Mouse (Mus musculus) limb, embryonic 11.5 days (tissue): ENCODE data around the gene Zfp354a. TPM values are rescaled to one million over a fixed set of nuclear protein-coding genes. Genes with fewer than 3 reads are reported as not detected.

Experiments used
- ATAC-seq: fragments of 200-750 bp; cut with Nextera tagmentation; 2 replicates; pipeline ENCODE4 v1.8.0; 2017; ENCODE audit warnings: low read depth; ENCODE audit not compliant: insufficient number of reproducible peaks, low FRiP score, low TSS enrichment
- DNase-seq: peaks from one replicate; pipeline ENCODE4 v3.0.0-alpha.2; 2015; ENCODE audit warnings: low spot score
- H3K27ac ChIP-seq: fragments of 300-500 bp; sonication (generic); replicated peaks from 2 replicates; pipeline ENCODE4 v1.5.1; 2014; ENCODE audit warnings: low read depth, mild to moderate bottlenecking, low read length
- H3K27me3 ChIP-seq: fragments of 300-500 bp; sonication (generic); 2 replicates; pipeline ENCODE4 v1.6.1; 2014; ENCODE audit warnings: mild to moderate bottlenecking, low read length, mixed read lengths; ENCODE audit not compliant: control insufficient read depth, insufficient read depth
- H3K36me3 ChIP-seq: fragments of 300-500 bp; sonication (generic); 2 replicates; pipeline ENCODE4 v1.6.1; 2014; ENCODE audit warnings: mild to moderate bottlenecking, low read length, moderate library complexity, mixed read lengths; ENCODE audit not compliant: control insufficient read depth, insufficient read depth
- H3K4me1 ChIP-seq: fragments of 300-500 bp; sonication (generic); 2 replicates; pipeline ENCODE4 v1.6.1; 2014; ENCODE audit warnings: low read length, mixed read lengths; ENCODE audit not compliant: control insufficient read depth, insufficient read depth
- H3K4me2 ChIP-seq: fragments of 300-500 bp; sonication (generic); 2 replicates; pipeline ENCODE4 v1.6.1; 2014; ENCODE audit warnings: low read depth, mild to moderate bottlenecking, moderate library complexity; ENCODE audit not compliant: severe bottlenecking
- H3K4me3 ChIP-seq: fragments of 300-500 bp; sonication (generic); 2 replicates; pipeline ENCODE4 v1.5.1; 2014; ENCODE audit warnings: low read depth, low read length
- H3K9ac ChIP-seq: fragments of 300-500 bp; sonication (generic); 2 replicates; pipeline ENCODE4 v1.6.1; 2014; ENCODE audit warnings: mild to moderate bottlenecking, low read length
- H3K9me3 ChIP-seq: fragments of 300-500 bp; sonication (generic); 2 replicates; pipeline ENCODE4 v1.6.1; 2016; ENCODE audit warnings: low read length; ENCODE audit not compliant: control insufficient read depth
- WGBS: fragments of 180-500 bp; shearing (Covaris S2); extraction: QIAGEN DNeasy Blood & Tissue Kit; methylation state at CpG from one replicate; pipeline ENCODE4 v1.1.7; 2014; 5-methylcytosine and 5-hydroxymethylcytosine counted together
- polyA plus RNA-seq: library from polyadenylated mRNA; unstranded; fragments of >200 nt; fragmentation: Nextera tagmentation; extraction: Ambion mirVana; gene quantifications from 2 replicates; pipeline ENCODE4 v1.2.1, GENCODE M21; 2014

Gene Zfp354a
- polyA plus RNA-seq, 1 experiment from 2014 or later, result 9.4 TPM

GRCm38 (mm10) chr11:51084527-51084926 is 25.5 kb downstream of the Zfp354a start:
- H3K4me3 ChIP-seq, result no peak overlapping the region
- H3K9ac ChIP-seq, result no peak overlapping the region
- ATAC-seq, result no peak
- H3K27me3 ChIP-seq, result no peaks in the 10 kb centered on the region
- DNase-seq, result no peak
- H3K27ac ChIP-seq, result no peak overlapping the region
- 46% methylated on average over 7 of the region's 7 CpGs for WGBS
- H3K4me2 ChIP-seq, result no peak overlapping the region
- H3K4me1 ChIP-seq, result no peaks in the 10 kb centered on the region
- no peaks in the 10 kb centered on the region for H3K9me3 ChIP-seq
- no peaks in the 10 kb centered on the region for H3K36me3 ChIP-seq

- WGBS, result 69% methylated on average over 13 of the region's 13 CpGs
- no peak overlapping the region for H3K27ac ChIP-seq
- ATAC-seq, result no peak
- no peak for DNase-seq
- H3K27me3 ChIP-seq, result no peaks in the 10 kb centered on the region
- no peak overlapping the region for H3K4me3 ChIP-seq
- H3K36me3 ChIP-seq, result no peaks in the 10 kb centered on the region
- H3K4me1 ChIP-seq, result no peaks in the 10 kb centered on the region
- H3K4me2 ChIP-seq, result no peak overlapping the region
- H3K9ac ChIP-seq, result no peak overlapping the region; the same call in 1 of the 2 replicates
- no peaks in the 10 kb centered on the region for H3K9me3 ChIP-seq
Observed at GRCm38 (mm10) chr11:51085269-51085668, 26.2 kb downstream of the Zfp354a start.

GRCm38 (mm10) chr11:51107261-51107660 is 48.2 kb downstream of the Zfp354a start:
- H3K4me3 ChIP-seq, result no peak overlapping the region
- H3K27me3 ChIP-seq, result no peaks in the 10 kb centered on the region
- H3K9ac ChIP-seq, result no peak overlapping the region
- no peak for DNase-seq
- H3K4me1 ChIP-seq, result no peaks in the 10 kb centered on the region
- no peak overlapping the region for H3K4me2 ChIP-seq
- H3K9me3 ChIP-seq, result 0 out of 2 replicates have a peak, but pooled peaks cover 4% of the 10 kb centered on the region
- no peaks in the 10 kb centered on the region for H3K36me3 ChIP-seq
- WGBS, result 86% methylated on average over 2 of the region's 2 CpGs
- ATAC-seq, result no peak
- no peak overlapping the region for H3K27ac ChIP-seq

GRCm38 (mm10) chr11:51110621-51111020 is 51.6 kb downstream of the Zfp354a start:
- ATAC-seq (no peak), DNase-seq (no peak)
- WGBS, result 78% methylated on average over 3 of the region's 3 CpGs
- H3K27me3 ChIP-seq, result no peaks in the 10 kb centered on the region
- no peaks in the 10 kb centered on the region for H3K36me3 ChIP-seq
- no peaks in the 10 kb centered on the region for H3K4me1 ChIP-seq
- H3K9ac ChIP-seq, result no peak overlapping the region
- no peak overlapping the region for H3K4me3 ChIP-seq
- H3K9me3 ChIP-seq, result 0 out of 2 replicates have a peak, but pooled peaks cover 4% of the 10 kb centered on the region
- no peak overlapping the region for H3K27ac ChIP-seq
- no peak overlapping the region for H3K4me2 ChIP-seq

Other genes starting within 250 kb of the Zfp354a start
- gene Zfp354c, start 231.5 kb upstream of the Zfp354a start, polyA plus RNA-seq, result 44.3 and 50.6 TPM in 2 replicates
- gene Zfp879, start 217.7 kb upstream of the Zfp354a start, polyA plus RNA-seq, result 1.2 and 1.5 TPM in 2 replicates
- 0.11 and 0.16 TPM in 2 replicates for gene Grm6, start 208.6 kb upstream of the Zfp354a start, polyA plus RNA-seq
- 15.5 and 17.8 TPM in 2 replicates for gene Zfp454, start 171.6 kb upstream of the Zfp354a start, polyA plus RNA-seq
- gene Zfp2, start 143.1 kb upstream of the Zfp354a start, polyA plus RNA-seq, result 16.6 and 21.3 TPM in 2 replicates
- 1.2 and 1.3 TPM in 2 replicates for gene Zfp354b, start 127.6 kb upstream of the Zfp354a start, polyA plus RNA-seq
- not detected in 2 replicates for gene 4933414I15Rik, start 115.5 kb upstream of the Zfp354a start, polyA plus RNA-seq
- not detected in 2 replicates for gene Prop1, start 105.5 kb upstream of the Zfp354a start, polyA plus RNA-seq
- gene Olfr1378, start 92.7 kb upstream of the Zfp354a start, polyA plus RNA-seq, result not detected in 2 replicates
- gene Olfr1377, start 77.3 kb upstream of the Zfp354a start, polyA plus RNA-seq, result not detected in 2 replicates
- not detected in 2 replicates for gene Olfr51, start 55.7 kb upstream of the Zfp354a start, polyA plus RNA-seq
- gene Olfr54, start 45.0 kb upstream of the Zfp354a start, polyA plus RNA-seq, result not detected in 2 replicates
- gene Olfr1375, start 11.1 kb upstream of the Zfp354a start, polyA plus RNA-seq, result not detected in 2 replicates
- gene Gm12569, start 161.2 kb downstream of the Zfp354a start, polyA plus RNA-seq, result not detected in 2 replicates
- gene Clk4, start 202.5 kb downstream of the Zfp354a start, polyA plus RNA-seq, result 147 and 160 TPM in 2 replicates
- 0.61 and 0.69 TPM in 2 replicates for gene BC049762, start 203.8 kb downstream of the Zfp354a start, polyA plus RNA-seq
- 21.1 and 26.6 TPM in 2 replicates for gene Col23a1, start 230.7 kb downstream of the Zfp354a start, polyA plus RNA-seq